Mouse (Mus musculus): ENCODE data around the gene Cep350. TPM values are rescaled to one million over a fixed set of nuclear protein-coding genes. Genes with fewer than 3 reads are reported as not detected.

Gene Cep350
- 0.15 and 0.38 TPM in 2 replicates for polyA plus RNA-seq (2012)

GRCm38 (mm10) chr1:155973068-155973718, at the start of gene Cep350:
TSS of gene Cep350 (minus strand) at chr1:155973255.
- Histone ChIP-seq H3K36me3 (ENCODE audit: control insufficient read depth) (peaks cover 11% of the 10 kb centered on the region), H3K4me3 (replicated peaks) (peak within 1 kb of the TSS; percentile 100), H3K4me1 (ENCODE audit: control insufficient read depth) (peaks cover 38% of the 10 kb centered on the region), H3K9me3 (ENCODE audit: control insufficient read depth, low read length) (no peaks in the 10 kb centered on the region), H3K27me3 (ENCODE audit: control insufficient read depth) (no peaks in the 10 kb centered on the region)
- no peak for TF ChIP-seq TAL1 (IDR thresholded peaks at IDR 0.05; ENCODE audit: low read length)
- no peak for TF ChIP-seq GATA1 (IDR thresholded peaks at IDR 0.05; ENCODE audit: low read length)

GRCm38 (mm10) chr1:156020402-156020801, 47.3 kb upstream of the Cep350 start:
- peaks cover 82% of the 10 kb centered on the region for H3K36me3 ChIP-seq (ENCODE audit: control insufficient read depth)
- TF ChIP-seq TAL1 (IDR thresholded peaks at IDR 0.05; ENCODE audit: low read length) (no peak), GATA1 (IDR thresholded peaks at IDR 0.05; ENCODE audit: low read length) (no peak)

GRCm38 (mm10) chr1:156019800-156020199, 46.7 kb upstream of the Cep350 start:
- Histone ChIP-seq H3K4me3 (replicated peaks) (no peak overlapping the region), H3K4me1 (ENCODE audit: control insufficient read depth) (no peaks in the 10 kb centered on the region), H3K27me3 (ENCODE audit: control insufficient read depth) (no peaks in the 10 kb centered on the region), H3K9me3 (ENCODE audit: control insufficient read depth, low read length) (no peaks in the 10 kb centered on the region), H3K36me3 (ENCODE audit: control insufficient read depth) (peaks cover 83% of the 10 kb centered on the region)
- no peak for TF ChIP-seq GATA1 (IDR thresholded peaks at IDR 0.05; ENCODE audit: low read length)
- no peak for TF ChIP-seq TAL1 (IDR thresholded peaks at IDR 0.05; ENCODE audit: low read length)

More at GRCm38 (mm10) chr1:156020402-156020801, 47.3 kb upstream of the Cep350 start:
- H3K4me1 ChIP-seq (ENCODE audit: control insufficient read depth): no peaks in the 10 kb centered on the region
- H3K4me3 ChIP-seq (replicated peaks): no peak overlapping the region
- H3K9me3 ChIP-seq (ENCODE audit: control insufficient read depth, low read length): no peaks in the 10 kb centered on the region
- H3K27me3 ChIP-seq (ENCODE audit: control insufficient read depth): no peaks in the 10 kb centered on the region

GRCm38 (mm10) chr1:156009003-156009402, 35.9 kb upstream of the Cep350 start:
- Histone ChIP-seq H3K36me3 (ENCODE audit: control insufficient read depth) (peaks cover 76% of the 10 kb centered on the region), H3K4me3 (replicated peaks) (no peak overlapping the region), H3K4me1 (ENCODE audit: control insufficient read depth) (no peaks in the 10 kb centered on the region), H3K27me3 (ENCODE audit: control insufficient read depth) (no peaks in the 10 kb centered on the region), H3K9me3 (ENCODE audit: control insufficient read depth, low read length) (no peaks in the 10 kb centered on the region)
- TF ChIP-seq TAL1 (IDR thresholded peaks at IDR 0.05; ENCODE audit: low read length): no peak
- TF ChIP-seq GATA1 (IDR thresholded peaks at IDR 0.05; ENCODE audit: low read length): no peak

GRCm38 (mm10) chr1:156005906-156006305, 32.9 kb upstream of the Cep350 start:
- TF ChIP-seq GATA1 (IDR thresholded peaks at IDR 0.05; ENCODE audit: low read length) (no peak), TAL1 (IDR thresholded peaks at IDR 0.05; ENCODE audit: low read length) (no peak)
- H3K9me3 ChIP-seq (ENCODE audit: control insufficient read depth, low read length): no peaks in the 10 kb centered on the region
- no peaks in the 10 kb centered on the region for H3K27me3 ChIP-seq (ENCODE audit: control insufficient read depth)
- no peak overlapping the region for H3K4me3 ChIP-seq (replicated peaks)
- H3K4me1 ChIP-seq (ENCODE audit: control insufficient read depth): no peaks in the 10 kb centered on the region; the same call in 1 of the 2 replicates
- H3K36me3 ChIP-seq (ENCODE audit: control insufficient read depth): peaks cover 60% of the 10 kb centered on the region

- TF ChIP-seq TAL1 (IDR thresholded peaks at IDR 0.05; ENCODE audit: low read length) (no peak), GATA1 (IDR thresholded peaks at IDR 0.05; ENCODE audit: low read length) (no peak)
These were observed 30.3 kb upstream of the Cep350 start for GRCm38 (mm10) chr1:156003201-156003935.

GRCm38 (mm10) chr1:156002366-156002765, 29.3 kb upstream of the Cep350 start:
- Histone ChIP-seq H3K9me3 (ENCODE audit: control insufficient read depth, low read length) (no peaks in the 10 kb centered on the region), H3K27me3 (ENCODE audit: control insufficient read depth) (no peaks in the 10 kb centered on the region), H3K4me1 (ENCODE audit: control insufficient read depth) (no peaks in the 10 kb centered on the region; the same call in 1 of the 2 replicates), H3K36me3 (ENCODE audit: control insufficient read depth) (peaks cover 33% of the 10 kb centered on the region), H3K4me3 (replicated peaks) (no peak overlapping the region)
- TF ChIP-seq TAL1 (IDR thresholded peaks at IDR 0.05; ENCODE audit: low read length) (no peak), GATA1 (IDR thresholded peaks at IDR 0.05; ENCODE audit: low read length) (no peak)

More at GRCm38 (mm10) chr1:156003201-156003935, 30.3 kb upstream of the Cep350 start:
- H3K4me3 ChIP-seq (replicated peaks): no peak overlapping the region
- peaks cover 40% of the 10 kb centered on the region for H3K36me3 ChIP-seq (ENCODE audit: control insufficient read depth)
- no peaks in the 10 kb centered on the region for H3K27me3 ChIP-seq (ENCODE audit: control insufficient read depth)
- H3K9me3 ChIP-seq (ENCODE audit: control insufficient read depth, low read length): no peaks in the 10 kb centered on the region
- H3K4me1 ChIP-seq (ENCODE audit: control insufficient read depth): no peaks in the 10 kb centered on the region; the same call in 1 of the 2 replicates

GRCm38 (mm10) chr1:155995612-155996011, 22.6 kb upstream of the Cep350 start:
- Histone ChIP-seq H3K4me3 (replicated peaks) (no peak overlapping the region), H3K9me3 (ENCODE audit: control insufficient read depth, low read length) (no peaks in the 10 kb centered on the region), H3K27me3 (ENCODE audit: control insufficient read depth) (no peaks in the 10 kb centered on the region), H3K36me3 (ENCODE audit: control insufficient read depth) (no peaks in the 10 kb centered on the region), H3K4me1 (ENCODE audit: control insufficient read depth) (no peaks in the 10 kb centered on the region)
- TF ChIP-seq TAL1 (IDR thresholded peaks at IDR 0.05; ENCODE audit: low read length): no peak

GRCm38 (mm10) chr1:155994524-155994923, 21.5 kb upstream of the Cep350 start:
- H3K27me3 ChIP-seq (ENCODE audit: control insufficient read depth): no peaks in the 10 kb centered on the region
- H3K36me3 ChIP-seq (ENCODE audit: control insufficient read depth): no peaks in the 10 kb centered on the region
- H3K4me1 ChIP-seq (ENCODE audit: control insufficient read depth): no peaks in the 10 kb centered on the region
- TF ChIP-seq GATA1 (IDR thresholded peaks at IDR 0.05; ENCODE audit: low read length): no peak
- TF ChIP-seq TAL1 (IDR thresholded peaks at IDR 0.05; ENCODE audit: low read length): no peak
- H3K4me3 ChIP-seq (replicated peaks): no peak overlapping the region
- H3K9me3 ChIP-seq (ENCODE audit: control insufficient read depth, low read length): no peaks in the 10 kb centered on the region

All from erythroblast, embryonic 14.5 days (primary cell).